Mouse (Mus musculus): ENCODE results near the gene Kcnip4. TPM values are rescaled to one million over a fixed set of nuclear protein-coding genes. Genes with fewer than 3 reads are reported as not detected.

The Kcnip4 gene
- total and polyA plus RNA-seq, 2 experiments from 2014 or later: 14.3 to 18.6 TPM

DNA sequence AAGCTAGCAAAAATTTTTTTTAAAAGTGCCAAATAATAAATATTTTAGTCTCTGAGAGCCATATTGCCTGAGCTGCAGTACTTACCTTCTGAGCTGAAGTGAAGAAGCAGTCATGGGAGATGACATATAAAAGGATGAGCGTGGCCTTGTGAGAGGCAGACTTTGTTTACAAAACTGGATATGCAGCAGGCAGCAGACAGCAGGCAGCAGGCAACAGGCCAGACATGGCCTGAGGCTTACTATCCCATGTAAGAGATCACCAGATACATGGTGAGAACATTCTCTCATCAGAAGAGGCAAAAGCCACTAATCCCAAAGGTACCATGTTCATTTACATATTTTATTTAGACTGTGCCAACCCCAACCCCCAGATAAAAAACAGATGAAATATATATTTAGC lies 336.5 kb downstream of the Kcnip4 start:
- no peak overlapping the region for H3K4me3 ChIP-seq (ENCODE audit: low read depth, low read length)
- no peak overlapping the region for H3K9ac ChIP-seq
- no peak for ATAC-seq
- 61% methylated on average over 1 of the region's 1 CpGs for WGBS
- no peak for TF ChIP-seq CTCF (IDR thresholded peaks at IDR 0.05; ENCODE audit: low read depth)
- H3K4me2 ChIP-seq (ENCODE audit: low read depth): no peak overlapping the region
- no peaks in the 10 kb centered on the region for H3K4me1 ChIP-seq (ENCODE audit: insufficient read depth)
- H3K27ac ChIP-seq (ENCODE audit: low read depth, low read length): no peak overlapping the region
- H3K27me3 ChIP-seq (ENCODE audit: insufficient read depth, low read length): no peaks in the 10 kb centered on the region
- no peaks in the 10 kb centered on the region for H3K9me3 ChIP-seq (ENCODE audit: low read length)
- no peaks in the 10 kb centered on the region for H3K36me3 ChIP-seq (ENCODE audit: insufficient read depth)
- no peak for DNase-seq

DNA sequence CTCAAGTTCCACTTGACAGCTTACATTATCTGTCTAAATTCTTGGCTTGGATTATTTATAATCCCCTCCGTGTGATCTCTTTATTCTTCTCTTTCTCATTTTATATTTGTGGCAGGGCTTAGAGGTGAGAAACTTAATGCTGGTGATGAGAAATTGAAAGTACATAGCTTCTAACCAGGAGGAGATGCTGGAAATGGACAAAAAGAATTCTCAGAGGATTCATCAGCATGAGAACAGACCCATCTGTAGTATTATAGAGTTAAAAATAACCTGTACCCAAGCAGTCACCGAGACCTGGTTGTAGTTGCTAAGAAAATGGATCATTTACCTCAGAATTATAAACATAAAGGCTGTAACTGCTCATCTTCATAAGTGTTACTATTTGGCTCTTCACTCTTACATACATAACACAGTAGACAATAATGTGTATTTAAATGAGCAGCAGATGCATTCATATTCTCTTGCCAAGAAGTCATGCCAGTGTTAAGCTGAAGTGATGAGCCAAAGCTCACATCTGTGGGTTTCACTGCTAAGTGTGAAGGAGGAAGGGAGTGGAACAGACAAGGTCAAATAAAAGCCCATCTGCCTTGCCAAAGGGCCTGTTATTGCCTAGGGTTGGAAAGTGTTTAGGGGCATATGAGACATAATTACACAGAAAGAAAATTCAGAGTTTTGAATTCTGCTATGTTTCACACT lies 374.4 kb downstream of the Kcnip4 start:
- TF ChIP-seq CTCF (IDR thresholded peaks at IDR 0.05; ENCODE audit: low read depth): no peak
- Histone ChIP-seq H3K36me3 (ENCODE audit: insufficient read depth) (no peaks in the 10 kb centered on the region), H3K4me3 (ENCODE audit: low read depth, low read length) (no peak overlapping the region), H3K27me3 (ENCODE audit: insufficient read depth, low read length) (no peaks in the 10 kb centered on the region), H3K4me2 (ENCODE audit: low read depth) (no peak overlapping the region), H3K4me1 (ENCODE audit: insufficient read depth) (no peaks in the 10 kb centered on the region), H3K27ac (ENCODE audit: low read depth, low read length) (no peak overlapping the region), H3K9ac (no peak overlapping the region), H3K9me3 (ENCODE audit: low read length) (no peaks in the 10 kb centered on the region)
- DNase-seq: peak; percentile 35
- peak; percentile 77 for ATAC-seq
- 40% methylated on average over 2 of the region's 2 CpGs for WGBS

DNA sequence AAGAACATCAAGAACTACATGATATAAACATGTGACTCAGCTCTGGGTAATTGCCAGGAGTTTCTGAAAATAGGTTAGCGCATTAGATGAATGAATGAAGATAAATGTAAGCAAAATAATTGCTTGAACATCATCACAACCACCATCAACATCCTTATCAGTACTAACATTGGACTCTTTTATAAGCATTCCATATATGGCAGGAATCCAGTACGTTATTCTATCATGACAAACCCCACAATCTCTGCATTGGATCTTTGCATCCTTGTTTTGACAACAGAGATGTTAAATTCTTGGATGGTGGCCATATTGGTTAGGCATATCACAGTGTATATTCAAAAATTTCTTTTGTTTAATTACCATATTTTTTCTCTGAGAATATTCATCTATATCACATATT lies 375.0 kb downstream of the Kcnip4 start:
- 65% methylated on average over 2 of the region's 2 CpGs for WGBS
- TF ChIP-seq CTCF (IDR thresholded peaks at IDR 0.05; ENCODE audit: low read depth): no peak
- Histone ChIP-seq H3K27ac (ENCODE audit: low read depth, low read length) (no peak overlapping the region), H3K4me3 (ENCODE audit: low read depth, low read length) (no peak overlapping the region), H3K9ac (no peak overlapping the region), H3K4me2 (ENCODE audit: low read depth) (no peak overlapping the region), H3K9me3 (ENCODE audit: low read length) (no peaks in the 10 kb centered on the region), H3K36me3 (ENCODE audit: insufficient read depth) (no peaks in the 10 kb centered on the region), H3K4me1 (ENCODE audit: insufficient read depth) (no peaks in the 10 kb centered on the region), H3K27me3 (ENCODE audit: insufficient read depth, low read length) (no peaks in the 10 kb centered on the region)
- ATAC-seq: no peak
- no peak for DNase-seq

DNA sequence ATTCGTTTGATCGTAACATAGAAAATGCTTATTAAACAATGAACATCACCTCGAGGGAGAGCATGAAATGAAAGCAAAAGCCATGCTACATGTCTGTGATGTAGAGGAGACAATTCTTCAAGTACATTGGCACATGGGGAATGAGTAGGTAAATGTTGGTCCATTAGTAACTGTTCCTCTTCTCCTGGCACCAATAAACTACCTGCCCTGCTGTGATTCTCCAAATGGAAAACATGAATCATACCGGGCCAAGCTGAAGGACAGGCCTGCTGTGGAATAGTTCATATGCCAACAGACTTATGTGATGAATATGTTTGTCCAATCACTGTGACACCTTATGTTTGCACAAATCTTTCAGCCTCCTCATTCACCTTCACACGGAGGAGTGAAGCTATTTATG lies 429.3 kb downstream of the Kcnip4 start:
- Histone ChIP-seq H3K36me3 (ENCODE audit: insufficient read depth) (no peaks in the 10 kb centered on the region), H3K9ac (no peak overlapping the region), H3K27me3 (ENCODE audit: insufficient read depth, low read length) (no peaks in the 10 kb centered on the region), H3K9me3 (ENCODE audit: low read length) (no peaks in the 10 kb centered on the region), H3K4me2 (ENCODE audit: low read depth) (no peak overlapping the region), H3K4me1 (ENCODE audit: insufficient read depth) (no peaks in the 10 kb centered on the region), H3K4me3 (ENCODE audit: low read depth, low read length) (no peak overlapping the region), H3K27ac (ENCODE audit: low read depth, low read length) (no peak overlapping the region)
- no peak for DNase-seq
- TF ChIP-seq CTCF (IDR thresholded peaks at IDR 0.05; ENCODE audit: low read depth): no peak
- ATAC-seq: no peak
- 72% methylated on average over 5 of the region's 5 CpGs for WGBS

DNA sequence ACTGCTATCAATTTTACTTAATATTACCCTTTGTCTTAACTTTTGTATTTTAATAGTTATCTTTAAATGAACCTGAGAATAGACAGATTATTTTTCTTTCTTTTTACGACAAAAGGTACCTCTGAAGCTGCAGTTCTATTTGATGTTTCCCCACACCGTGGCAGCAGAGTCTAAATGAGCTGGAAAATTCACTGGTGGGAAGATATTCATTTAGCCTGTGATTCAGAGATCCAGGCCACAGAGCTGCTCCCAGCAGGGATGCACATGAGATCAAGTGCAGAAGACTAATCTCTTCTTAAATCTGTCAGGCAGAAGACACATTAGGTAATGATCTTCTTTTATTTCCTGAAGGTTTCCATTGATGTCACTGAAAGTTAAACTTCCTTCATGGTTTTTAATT lies 429.8 kb downstream of the Kcnip4 start:
- 38% methylated on average over 2 of the region's 2 CpGs for WGBS
- DNase-seq: peak; percentile 58
- H3K9ac ChIP-seq: no peak overlapping the region
- H3K4me2 ChIP-seq (ENCODE audit: low read depth): no peak overlapping the region
- H3K4me3 ChIP-seq (ENCODE audit: low read depth, low read length): no peak overlapping the region
- TF ChIP-seq CTCF (IDR thresholded peaks at IDR 0.05; ENCODE audit: low read depth): peak; percentile 63
- no peaks in the 10 kb centered on the region for H3K4me1 ChIP-seq (ENCODE audit: insufficient read depth)
- ATAC-seq: peak; percentile 70
- H3K27me3 ChIP-seq (ENCODE audit: insufficient read depth, low read length): no peaks in the 10 kb centered on the region
- no peaks in the 10 kb centered on the region for H3K9me3 ChIP-seq (ENCODE audit: low read length)
- H3K27ac ChIP-seq (ENCODE audit: low read depth, low read length): no peak overlapping the region
- no peaks in the 10 kb centered on the region for H3K36me3 ChIP-seq (ENCODE audit: insufficient read depth)

DNA sequence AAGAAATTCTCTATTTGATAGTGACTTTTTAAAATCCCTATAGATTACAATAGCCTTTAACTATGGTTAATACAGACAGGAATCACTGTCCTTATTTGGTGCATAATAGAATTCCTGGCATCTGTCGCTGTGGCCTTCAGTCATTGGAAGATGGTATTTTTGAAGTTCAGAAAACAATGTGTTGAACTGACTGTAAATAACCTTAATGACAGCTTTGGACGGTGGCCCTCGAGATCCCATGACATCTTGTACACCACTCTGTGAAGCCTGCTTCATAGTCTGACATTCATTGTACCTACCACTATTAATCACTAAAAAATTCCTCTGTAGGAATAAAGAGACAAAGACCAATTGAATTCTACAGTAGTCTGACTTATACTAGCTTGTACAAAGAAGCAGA lies 430.4 kb downstream of the Kcnip4 start:
- ATAC-seq (no peak), DNase-seq (no peak)
- H3K9me3 ChIP-seq (ENCODE audit: low read length): no peaks in the 10 kb centered on the region
- no peaks in the 10 kb centered on the region for H3K27me3 ChIP-seq (ENCODE audit: insufficient read depth, low read length)
- no peak overlapping the region for H3K4me3 ChIP-seq (ENCODE audit: low read depth, low read length)
- WGBS: 47% methylated on average over 3 of the region's 3 CpGs
- no peaks in the 10 kb centered on the region for H3K4me1 ChIP-seq (ENCODE audit: insufficient read depth)
- no peaks in the 10 kb centered on the region for H3K36me3 ChIP-seq (ENCODE audit: insufficient read depth)
- no peak overlapping the region for H3K27ac ChIP-seq (ENCODE audit: low read depth, low read length)
- H3K4me2 ChIP-seq (ENCODE audit: low read depth): no peak overlapping the region
- no peak for TF ChIP-seq CTCF (IDR thresholded peaks at IDR 0.05; ENCODE audit: low read depth)
- no peak overlapping the region for H3K9ac ChIP-seq

DNA sequence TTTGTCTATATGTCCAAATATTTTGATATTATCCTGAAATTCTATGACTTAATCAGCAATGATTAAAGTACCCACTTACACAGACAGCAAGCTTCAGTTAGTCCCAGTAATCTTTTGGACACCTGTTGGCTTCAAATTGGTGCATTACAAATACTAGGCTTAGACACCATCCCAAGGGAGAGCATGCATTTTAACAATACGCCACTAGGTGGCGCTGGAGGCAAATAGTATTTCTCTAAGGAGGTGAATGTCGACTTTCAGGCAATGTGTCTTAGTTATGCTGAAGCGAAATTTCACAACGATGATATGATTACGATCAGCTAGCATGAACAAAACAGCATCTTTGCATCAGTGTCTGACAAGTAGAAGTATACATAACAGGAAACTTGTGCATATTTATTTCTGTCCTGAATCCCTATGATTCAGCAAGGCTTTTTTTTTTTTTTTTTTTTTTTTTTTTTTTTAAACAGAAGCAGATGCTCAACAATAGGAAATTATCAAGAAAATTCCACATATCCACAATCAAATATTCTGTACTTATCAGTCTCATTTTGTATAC lies 434.5 kb downstream of the Kcnip4 start:
- WGBS: 4% methylated on average over 6 of the region's 6 CpGs
- peak overlapping the region; percentile 15; the same call in 1 of the 2 replicates for H3K4me3 ChIP-seq (ENCODE audit: low read depth, low read length)
- H3K9ac ChIP-seq: no peak overlapping the region
- DNase-seq (peak; percentile 95), ATAC-seq (peak; percentile 94)
- no peaks in the 10 kb centered on the region for H3K4me1 ChIP-seq (ENCODE audit: insufficient read depth)
- H3K36me3 ChIP-seq (ENCODE audit: insufficient read depth): no peaks in the 10 kb centered on the region
- no peaks in the 10 kb centered on the region for H3K9me3 ChIP-seq (ENCODE audit: low read length)
- H3K27ac ChIP-seq (ENCODE audit: low read depth, low read length): no peak overlapping the region
- H3K4me2 ChIP-seq (ENCODE audit: low read depth): peak overlapping the region; percentile 31
- TF ChIP-seq CTCF (IDR thresholded peaks at IDR 0.05; ENCODE audit: low read depth): peak; percentile 97
- H3K27me3 ChIP-seq (ENCODE audit: insufficient read depth, low read length): no peaks in the 10 kb centered on the region
